Mouse (Mus musculus): ENCODE data around the gene Csnk2a2.
A peak's percentile ranks its signal among the peaks of the same experiment; 100 is the strongest.

Gene Csnk2a2

DNA sequence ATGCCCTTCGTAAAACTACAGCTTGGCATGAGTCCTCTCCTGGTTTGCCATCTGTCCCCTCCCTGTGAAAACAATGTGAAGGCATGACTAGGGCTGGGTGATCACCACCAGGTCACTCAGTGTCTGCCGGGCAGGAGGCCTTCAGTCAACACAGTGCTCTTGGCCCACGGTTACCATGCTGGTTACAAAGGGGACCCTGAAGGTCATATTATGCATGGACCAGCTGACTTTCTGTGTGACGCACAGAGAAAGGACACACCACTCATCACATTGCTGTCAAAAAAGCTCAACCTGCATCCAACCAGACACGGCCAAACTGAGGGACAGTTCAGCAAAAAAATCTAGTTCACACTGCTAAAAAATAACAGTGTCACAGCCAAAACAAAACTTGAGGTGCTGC, at the start of gene Csnk2a2:
Gene Csnk2a2, minus strand, starts transcription at position 34 of the 400 bp plus-strand sequence.
- DNase-seq: no peak

DNA sequence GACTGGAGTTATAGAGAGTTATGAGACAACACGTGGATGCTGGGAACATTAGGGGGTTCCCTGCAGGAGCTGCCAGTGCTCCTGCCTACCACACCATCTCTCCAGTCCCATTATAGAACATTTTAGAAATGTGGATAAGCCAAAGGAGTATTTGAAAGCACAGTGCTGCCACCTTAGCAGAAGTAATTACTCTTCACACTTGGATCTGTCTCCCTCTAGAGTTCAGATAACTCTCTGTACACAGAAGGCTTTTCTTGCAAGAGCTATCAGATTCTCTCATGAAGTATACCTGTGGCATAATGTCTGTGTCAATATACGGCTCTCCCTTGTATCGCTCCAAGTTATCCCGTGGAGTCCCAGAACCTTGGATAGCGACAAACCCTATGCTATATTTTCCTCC, 49.6 kb upstream of the Csnk2a2 start:
- DNase-seq: no peak

DNA sequence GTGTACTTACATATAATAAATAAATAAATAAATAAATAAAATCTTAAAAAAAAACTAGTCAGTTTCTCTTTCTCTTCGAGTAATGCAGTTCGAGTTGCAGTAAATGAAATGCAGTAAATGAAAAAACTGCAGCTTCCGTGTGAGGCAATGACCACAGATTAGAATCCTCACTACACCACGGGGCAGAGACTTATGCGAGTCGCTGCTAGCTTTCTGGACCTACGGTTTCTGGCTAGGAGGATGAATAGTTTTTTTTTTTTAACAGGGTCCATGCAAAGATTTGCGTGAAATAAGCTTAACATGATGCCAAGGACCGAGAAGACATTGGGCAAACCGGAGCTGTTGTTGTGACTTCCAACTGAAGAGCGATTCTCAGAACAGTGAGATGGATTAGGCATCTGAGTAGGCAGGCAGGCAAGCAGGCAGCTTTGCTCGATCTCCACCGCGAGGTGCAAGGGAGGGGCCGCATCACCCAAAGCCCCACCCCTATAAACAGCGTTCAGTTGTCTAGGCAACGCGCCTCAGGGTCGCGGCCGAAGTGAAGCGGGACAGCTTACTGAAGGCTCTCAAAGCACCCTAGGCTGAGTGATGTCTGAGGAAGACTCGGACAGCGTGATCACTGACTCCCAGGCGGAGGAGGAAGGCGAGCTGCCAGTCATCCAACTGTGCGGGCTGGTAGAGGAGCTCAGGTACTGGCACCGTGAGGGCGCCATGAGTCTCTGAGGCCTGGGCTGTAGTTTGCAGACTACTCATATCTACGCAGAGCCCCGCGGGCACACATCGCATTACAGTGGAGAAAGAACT, 43.9 kb upstream of the Csnk2a2 start, which contains the start of gene Ccdc113:
Gene Ccdc113, plus strand, starts transcription at position 502 of the 804 bp plus-strand sequence.
- DNase-seq: peak; percentile 56 to 66

GRCm38 (mm10) chr8:95532206-95532605, 42.4 kb upstream of the Csnk2a2 start:
- DNase-seq: no peak

DNA sequence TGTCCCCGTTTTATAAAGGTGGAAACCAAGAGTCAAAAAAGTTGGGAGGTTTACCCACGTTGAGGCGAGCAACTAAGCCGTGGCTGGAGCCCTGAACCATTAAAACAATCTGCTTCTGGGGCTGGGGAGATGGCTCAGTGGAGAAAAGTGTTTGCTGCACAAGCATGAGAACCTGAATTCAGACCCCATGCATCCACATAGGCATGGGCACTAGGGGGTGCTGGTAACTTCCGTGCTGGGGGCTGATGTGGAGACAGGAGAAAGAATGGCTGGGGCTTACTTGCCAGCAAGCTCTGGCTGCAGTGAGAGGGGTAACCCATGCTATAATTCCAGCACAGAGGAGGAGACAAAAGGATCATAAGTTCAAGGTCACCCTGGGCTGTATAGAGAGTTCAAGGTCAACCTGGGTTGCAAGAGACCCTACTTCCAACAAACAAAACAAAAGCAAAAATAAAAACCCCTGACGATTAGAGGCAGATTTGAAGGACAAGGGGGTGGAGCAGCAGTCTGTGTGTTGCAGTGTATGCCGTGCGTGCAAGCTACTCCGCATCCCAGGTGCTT, 39.0 kb upstream of the Csnk2a2 start:
- no peak for DNase-seq

DNA sequence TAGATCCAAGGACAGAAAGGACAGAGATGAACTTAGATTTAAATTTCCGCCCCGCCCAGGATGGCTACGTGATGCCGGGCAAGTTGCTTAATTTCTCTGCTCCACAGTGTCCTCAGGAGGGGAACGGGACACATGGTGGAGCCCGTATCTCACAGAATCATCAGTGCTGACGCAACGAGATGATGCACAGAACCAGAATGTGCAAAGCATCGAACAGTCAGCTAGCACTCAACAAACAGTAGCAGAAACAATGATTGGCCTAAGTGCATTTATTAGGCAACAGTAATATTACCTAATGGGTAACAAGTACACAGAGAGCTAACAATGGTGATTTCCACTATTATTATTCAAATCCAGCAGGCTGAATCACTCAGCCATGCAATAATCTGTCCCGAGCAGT, 38.4 kb upstream of the Csnk2a2 start:
- no peak for DNase-seq

DNA sequence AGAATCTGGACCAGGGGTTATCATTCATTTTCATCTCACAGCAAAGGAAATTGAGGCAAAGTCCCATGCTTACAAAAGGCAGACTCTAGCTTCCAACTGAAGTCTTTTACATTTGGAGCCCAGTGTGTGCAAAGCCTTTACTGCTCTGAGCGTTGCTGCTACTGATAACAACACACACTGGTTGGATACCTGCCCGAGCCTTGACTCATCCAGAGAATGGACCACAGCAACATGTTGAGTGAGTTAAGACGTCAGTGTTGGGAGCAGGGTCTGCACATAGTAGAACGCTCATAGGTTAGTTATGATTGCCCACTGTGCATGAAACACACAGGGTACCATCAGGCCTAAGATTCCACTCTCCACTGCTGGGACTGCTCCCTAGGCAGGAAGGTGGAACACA, 34.2 kb upstream of the Csnk2a2 start:
- DNase-seq: no peak

DNA sequence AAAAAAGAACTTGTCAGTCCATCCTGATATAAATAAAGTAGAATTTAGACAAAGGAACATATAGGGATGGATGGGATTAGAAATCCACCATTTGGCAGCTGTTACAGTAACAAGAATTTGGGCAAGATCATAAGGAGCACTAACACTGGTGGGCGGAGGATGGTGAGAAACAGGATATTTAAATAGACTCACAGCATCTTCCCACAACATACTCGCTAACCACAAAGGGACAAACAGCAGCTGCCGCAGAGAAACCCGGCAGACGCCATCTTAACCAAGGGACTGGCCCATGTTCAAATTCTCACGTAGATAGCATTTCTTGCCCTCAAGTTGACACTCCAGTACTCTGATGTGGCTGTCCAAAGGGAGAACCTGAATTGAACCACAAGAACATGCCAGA, 27.1 kb upstream of the Csnk2a2 start:
- DNase-seq: no peak

DNA sequence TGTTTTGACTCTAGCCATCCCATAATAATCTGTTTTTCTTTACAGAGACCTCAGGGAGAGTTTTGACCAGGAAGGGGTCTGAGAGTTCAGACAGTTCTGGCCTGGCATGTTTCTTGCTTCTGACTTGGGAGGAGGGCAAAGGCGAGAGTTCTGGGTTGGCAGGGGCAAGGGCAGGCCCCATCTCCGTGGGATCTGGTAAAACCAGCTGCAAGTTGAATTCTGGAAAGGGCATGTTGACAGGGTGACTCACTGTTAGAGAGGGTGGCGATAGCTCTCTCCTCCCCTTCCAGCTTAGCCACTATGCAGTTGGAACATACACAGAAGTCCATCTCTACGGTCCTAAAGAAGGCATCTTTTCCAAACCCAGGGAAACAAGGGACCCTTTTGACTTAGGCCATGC, 23.4 kb upstream of the Csnk2a2 start:
- DNase-seq: peak in 1 of 2 experiments; percentile 11

DNA sequence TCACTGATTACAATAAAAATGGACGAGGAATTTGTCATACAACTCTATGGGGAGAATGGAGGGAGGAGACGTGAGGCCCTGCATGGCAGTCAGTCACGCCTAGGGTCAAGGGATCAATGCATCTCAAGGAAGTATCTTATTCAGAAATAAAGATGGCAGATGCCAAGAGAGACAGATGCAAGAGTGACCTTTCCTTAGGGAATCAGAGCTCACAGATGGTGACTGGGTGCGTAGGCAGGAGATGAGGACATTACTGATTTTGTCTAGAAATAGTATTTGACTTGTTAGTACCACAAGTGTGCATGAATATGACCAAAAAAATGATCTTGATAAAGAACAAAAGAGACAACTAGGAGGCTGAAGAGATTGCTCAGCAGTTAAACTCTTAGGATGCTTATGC, 22.4 kb upstream of the Csnk2a2 start:
- no peak for DNase-seq

GRCm38 (mm10) chr8:95506245-95506644, 16.4 kb upstream of the Csnk2a2 start:
- no peak for DNase-seq

GRCm38 (mm10) chr8:95505606-95506005, 15.8 kb upstream of the Csnk2a2 start:
- DNase-seq: no peak

- DNase-seq: no peak
These were observed 15.0 kb upstream of the Csnk2a2 start for GRCm38 (mm10) chr8:95504835-95505234.

GRCm38 (mm10) chr8:95502431-95502830, 12.6 kb upstream of the Csnk2a2 start:
- no peak for DNase-seq

DNA sequence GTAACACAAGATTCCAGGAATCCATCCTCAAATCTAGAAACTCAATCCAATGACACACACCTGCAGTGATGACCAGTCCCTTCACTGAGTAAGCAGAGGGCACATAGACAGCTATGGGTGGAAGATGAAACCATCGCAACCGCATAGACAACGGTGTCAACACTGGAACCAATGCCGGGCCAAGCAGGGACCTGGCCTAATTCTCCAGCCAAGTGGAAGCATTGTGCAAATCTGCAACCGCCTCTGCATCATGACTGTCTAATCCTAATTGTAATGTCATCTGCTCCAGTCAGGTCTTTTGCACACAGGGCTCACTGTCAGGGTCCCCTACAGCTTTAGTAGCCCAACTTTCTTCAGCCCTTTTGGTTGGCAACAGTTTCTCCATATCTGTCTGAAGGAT, 10.6 kb upstream of the Csnk2a2 start:
- no peak for DNase-seq

DNA sequence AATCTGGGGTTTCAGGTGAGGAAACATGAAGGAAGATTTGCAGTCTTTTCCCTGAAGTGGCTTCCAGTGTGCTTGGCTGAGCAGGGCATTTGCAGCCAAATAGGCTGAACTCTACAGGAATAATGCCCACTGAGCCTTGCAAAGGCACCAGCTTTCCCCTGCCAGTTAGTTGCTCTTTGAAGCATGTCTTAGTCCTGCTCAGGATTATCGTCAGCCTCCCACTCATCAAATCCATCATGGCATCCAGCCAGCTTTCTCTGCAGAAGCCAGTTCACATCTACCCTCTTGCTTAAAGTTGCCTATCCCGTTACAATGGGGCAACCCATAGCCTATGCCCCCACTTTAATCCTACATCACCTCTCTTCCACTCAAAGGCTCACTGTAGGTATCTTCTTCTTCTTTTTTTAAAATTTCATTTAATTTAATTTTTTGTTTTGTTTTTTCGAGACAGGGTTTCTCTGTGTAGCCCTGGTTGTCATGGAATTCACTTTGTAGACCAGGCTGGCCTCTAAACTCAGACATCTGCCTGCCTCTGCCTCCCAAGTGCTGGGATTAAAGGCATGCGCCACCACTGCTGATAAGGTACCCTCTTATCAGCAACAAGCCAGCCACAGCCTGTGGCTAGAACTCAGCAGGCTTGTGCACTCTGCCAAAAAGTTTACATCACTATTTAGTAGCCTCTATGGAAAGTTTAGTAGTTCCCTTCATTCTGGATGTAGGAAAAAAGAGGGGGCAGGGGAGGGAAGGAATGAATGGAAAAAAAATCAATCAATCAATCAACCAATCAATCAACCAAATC, 9.6 kb upstream of the Csnk2a2 start:
- DNase-seq: no peak

DNA sequence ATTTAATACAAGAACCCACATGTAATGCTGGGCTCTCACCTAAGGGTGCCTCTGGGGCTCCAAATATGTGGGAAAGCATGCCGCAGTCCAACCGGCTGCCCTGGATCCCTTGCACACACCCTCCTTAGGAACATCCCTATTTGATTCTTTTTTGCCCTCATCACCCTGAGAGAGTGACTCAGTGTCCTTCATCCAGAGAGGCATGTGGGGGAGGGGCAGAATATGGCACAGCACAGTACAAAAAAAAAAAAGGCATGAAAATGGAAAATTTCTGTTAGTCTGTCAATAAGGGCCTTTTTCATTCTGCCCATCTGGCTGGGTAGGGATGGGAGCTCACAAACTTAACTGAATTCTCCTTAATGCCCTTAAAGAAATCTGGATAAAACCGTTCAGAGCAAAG, 8.0 kb upstream of the Csnk2a2 start:
- no peak for DNase-seq

GRCm38 (mm10) chr8:95496420-95496819, 6.6 kb upstream of the Csnk2a2 start:
- DNase-seq: no peak

DNA sequence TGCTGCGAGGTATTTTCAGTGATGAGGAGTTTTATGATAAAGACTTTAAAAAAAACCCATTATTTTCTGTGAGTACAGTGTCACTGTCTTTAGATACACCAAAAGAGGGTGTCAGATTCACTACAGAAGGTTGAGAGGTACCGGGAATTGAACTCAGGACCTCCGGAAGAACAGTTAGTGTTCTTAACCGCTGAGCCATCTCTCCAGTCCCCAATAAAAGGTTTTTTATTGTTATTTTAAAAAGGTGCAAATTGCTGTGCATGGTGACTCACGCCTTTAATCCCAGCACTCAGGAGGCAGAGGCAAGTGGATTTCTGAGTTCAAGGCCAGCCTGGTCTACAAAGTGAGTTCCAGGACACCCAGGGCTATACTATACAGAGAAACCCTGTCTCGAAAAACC, 5.6 kb upstream of the Csnk2a2 start:
- DNase-seq: no peak

DNA sequence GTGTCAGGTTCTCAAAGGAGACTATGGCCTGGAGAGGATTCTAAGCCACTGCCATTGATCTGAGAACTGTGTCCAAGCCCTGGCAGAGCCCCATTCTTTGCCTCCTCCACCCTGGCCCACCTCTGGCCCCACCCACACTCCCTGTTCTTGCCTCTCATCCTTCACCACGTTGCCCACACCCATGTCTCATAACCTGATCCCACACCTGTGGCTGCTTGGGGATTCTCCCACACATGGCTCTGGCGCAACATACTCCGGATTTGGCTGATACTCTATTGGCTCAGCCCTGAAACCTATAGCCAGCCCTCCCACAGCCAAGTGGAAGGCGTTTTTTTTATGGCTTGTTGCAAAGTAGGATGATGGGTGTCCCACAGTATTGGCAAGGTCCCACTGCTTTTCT, 2.2 kb upstream of the Csnk2a2 start:
- DNase-seq: no peak

DNA sequence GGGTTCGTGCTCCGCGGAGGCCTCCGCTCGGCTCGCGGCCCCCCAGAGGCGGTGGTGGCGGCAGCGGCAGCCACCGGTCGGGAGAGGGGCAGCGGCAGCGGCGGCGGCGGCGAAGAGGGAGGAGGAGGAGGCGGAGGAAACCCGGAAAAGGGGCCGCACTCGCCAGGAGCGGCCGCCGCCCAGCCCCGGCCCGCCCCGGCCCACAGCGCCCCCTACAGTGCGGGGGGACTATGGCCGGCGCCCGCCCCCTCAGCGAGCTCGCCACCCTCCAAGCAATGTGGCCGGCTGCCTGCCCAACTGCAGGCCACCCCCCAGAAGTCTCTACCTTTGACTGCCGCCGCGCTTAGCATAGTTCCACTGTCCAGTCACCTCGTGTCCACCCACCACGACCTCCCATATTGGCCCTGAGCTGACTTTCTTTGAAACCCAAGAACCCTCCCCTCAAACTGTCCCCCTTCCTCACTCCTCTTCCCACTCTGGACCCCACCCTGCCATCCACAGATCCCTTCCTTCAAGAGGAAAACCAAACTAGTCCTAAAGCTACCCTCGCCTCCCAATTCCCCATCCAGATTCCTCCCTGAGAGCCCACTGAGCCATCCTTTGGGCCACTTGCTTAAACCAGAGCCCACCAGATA, 1.0 kb downstream of the Csnk2a2 start:
- DNase-seq: peak; percentile 77 to 84

DNA sequence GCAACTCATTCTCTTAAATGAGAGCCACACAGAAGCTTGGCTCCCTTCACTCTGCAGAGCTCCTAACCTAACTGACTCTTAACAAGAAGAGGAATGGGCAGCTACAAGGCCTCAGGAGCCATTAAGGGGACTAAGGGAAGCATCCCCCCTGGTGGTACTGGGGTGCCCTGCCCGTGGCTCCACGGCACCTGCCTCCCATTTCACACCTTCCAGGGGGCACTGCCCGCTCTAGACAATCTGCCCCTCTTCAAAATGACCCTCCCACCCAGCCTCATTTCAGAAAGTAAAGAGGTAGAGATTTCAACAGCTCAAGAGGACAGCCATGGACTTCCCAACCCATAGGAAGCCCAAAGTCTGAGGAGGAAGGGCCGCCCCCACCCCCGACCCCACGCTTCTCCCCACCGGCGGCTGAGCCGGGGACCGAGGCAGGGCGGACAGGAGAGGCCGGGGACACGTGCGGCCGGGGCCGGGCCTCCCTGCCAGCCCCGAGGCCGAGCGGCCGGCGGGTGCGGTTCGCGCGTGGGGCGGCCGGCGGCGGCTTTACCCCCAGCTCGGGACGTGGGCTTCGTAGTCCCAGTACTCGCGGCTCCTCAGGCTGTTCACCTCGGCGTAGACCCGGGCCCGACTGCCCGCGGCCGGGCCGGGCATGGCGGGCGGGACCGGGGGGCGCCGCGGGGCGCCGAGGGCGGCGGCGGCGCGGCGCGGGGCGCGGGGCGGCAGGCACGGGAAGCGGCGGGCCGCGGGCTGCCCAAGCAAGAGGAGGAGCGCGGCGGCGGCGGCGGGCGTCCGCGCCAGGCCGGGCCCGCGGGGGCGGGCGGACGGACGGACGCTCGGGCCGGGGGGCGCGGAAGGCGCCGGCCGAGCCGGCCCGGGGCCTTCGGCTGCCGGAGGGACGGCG, 1.8 kb downstream of the Csnk2a2 start:
- no peak for DNase-seq

All from lung, adult 18-20 months (tissue).